Mouse (Mus musculus): ENCODE measurements around the gene Rapgef1.
A peak's percentile ranks its signal among the peaks of the same experiment; 100 is the strongest.
"Not testable (repeated sequence)": the region's sequence is repeated elsewhere in the genome, so short reads cannot be mapped to it uniquely, and the experiment has no call there.

Gene Rapgef1

GRCm38 (mm10) chr2:29705493-29705892, 86.0 kb downstream of the Rapgef1 start:
- DNase-seq, result no peak

GRCm38 (mm10) chr2:29706726-29707620, 87.5 kb downstream of the Rapgef1 start:
- DNase-seq, result peak; percentile 24 to 39

- peak; percentile 20 to 22 for DNase-seq
Observed at GRCm38 (mm10) chr2:29707731-29708130, 88.2 kb downstream of the Rapgef1 start.

- not testable (repeated sequence) for DNase-seq
Observed at GRCm38 (mm10) chr2:29708209-29708608, 88.7 kb downstream of the Rapgef1 start.

GRCm38 (mm10) chr2:29711038-29711437, 91.5 kb downstream of the Rapgef1 start:
- DNase-seq, result no peak

GRCm38 (mm10) chr2:29711877-29712276, 92.4 kb downstream of the Rapgef1 start:
- no peak for DNase-seq

GRCm38 (mm10) chr2:29713501-29713900, 94.0 kb downstream of the Rapgef1 start:
- DNase-seq, result no peak

GRCm38 (mm10) chr2:29714127-29714526, 94.6 kb downstream of the Rapgef1 start:
- no peak for DNase-seq

- no peak for DNase-seq
Observed at GRCm38 (mm10) chr2:29716143-29716542, 96.6 kb downstream of the Rapgef1 start.

GRCm38 (mm10) chr2:29716691-29717090, 97.2 kb downstream of the Rapgef1 start:
- DNase-seq, result no peak

GRCm38 (mm10) chr2:29718581-29718980, 99.1 kb downstream of the Rapgef1 start:
- DNase-seq, result no peak

GRCm38 (mm10) chr2:29723132-29723531, 103.6 kb downstream of the Rapgef1 start:
- DNase-seq, result no peak

GRCm38 (mm10) chr2:29724664-29725365, 105.3 kb downstream of the Rapgef1 start:
- DNase-seq, result no peak

- DNase-seq, result no peak
Observed at GRCm38 (mm10) chr2:29729500-29729899, 110.0 kb downstream of the Rapgef1 start.

- DNase-seq, result peak; percentile 42 to 46
Observed at GRCm38 (mm10) chr2:29731545-29731944, 112.0 kb downstream of the Rapgef1 start.

- DNase-seq, result no peak
Observed at GRCm38 (mm10) chr2:29732559-29732958, 113.0 kb downstream of the Rapgef1 start.

GRCm38 (mm10) chr2:29733348-29733747, 113.8 kb downstream of the Rapgef1 start:
- DNase-seq, result no peak

- no peak for DNase-seq
Observed at GRCm38 (mm10) chr2:29735708-29736107, 116.2 kb downstream of the Rapgef1 start.

- DNase-seq, result no peak
Observed at GRCm38 (mm10) chr2:29737209-29737925, 117.8 kb downstream of the Rapgef1 start.

GRCm38 (mm10) chr2:29738799-29739198, 119.3 kb downstream of the Rapgef1 start:
- peak in 1 of 2 experiments; percentile 9 for DNase-seq

- DNase-seq, result peak; percentile 62
Observed at GRCm38 (mm10) chr2:29739368-29739767, 119.8 kb downstream of the Rapgef1 start.

GRCm38 (mm10) chr2:29741207-29741606, 121.7 kb downstream of the Rapgef1 start:
- no peak for DNase-seq

GRCm38 (mm10) chr2:29744256-29744655, 124.7 kb downstream of the Rapgef1 start:
- DNase-seq, result no peak

All from B cell, adult 2 months (primary cell).